Mouse (Mus musculus) heart, adult 2 months (tissue): ENCODE results near the gene Actl6a.

ENCODE experiments used
- CTCF ChIP-seq: fragments of 200-600 bp; IDR thresholded peaks from 2 replicates; pipeline ENCODE4 v1.8.1; 2022; ENCODE audit warnings: antibody characterized with exemption, mild to moderate bottlenecking, moderate library complexity
- EP300 ChIP-seq: fragments of 200-500 bp; IDR thresholded peaks from 2 replicates; pipeline ENCODE4 v1.6.1; 2011; ENCODE audit warnings: low read depth, low read length, control low read depth; ENCODE audit not compliant: insufficient read depth
- POLR2A ChIP-seq: fragments of 200-500 bp; IDR thresholded peaks from 2 replicates; pipeline ENCODE4 v1.6.1; 2011; ENCODE audit warnings: mild to moderate bottlenecking, low read depth, low read length, control low read depth; ENCODE audit not compliant: insufficient read depth

DNA sequence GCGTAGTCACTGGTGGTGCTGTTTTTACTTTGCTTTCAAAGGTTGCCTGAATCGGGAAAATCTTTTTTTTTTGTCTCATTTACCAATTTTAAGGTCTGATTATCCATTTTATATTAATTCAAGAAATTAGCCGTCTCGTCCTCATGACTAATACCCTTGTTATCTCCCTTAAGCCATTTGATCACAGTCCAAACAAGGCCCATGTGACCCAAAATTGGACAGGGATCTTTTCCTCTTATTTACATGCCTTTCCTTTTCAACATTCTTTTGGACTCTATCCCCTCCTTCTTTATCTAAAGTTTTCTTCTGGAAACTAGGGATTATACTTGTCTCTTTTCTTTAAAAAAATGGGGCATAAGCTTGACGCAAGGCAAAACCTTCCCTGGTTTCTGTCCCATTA, 14.3 kb upstream of the Actl6a start:
- TF ChIP-seq CTCF (no peak), POLR2A (no peak), EP300 (no peak)
